Mouse (Mus musculus) ovary, postnatal 10 days (tissue): ENCODE measurements around the gene Plg.

Experiments used
- DNase-seq: peaks from one replicate; pipeline ENCODE4 v3.0.0; 2022; ENCODE audit warnings: low spot score

Gene Plg

DNA sequence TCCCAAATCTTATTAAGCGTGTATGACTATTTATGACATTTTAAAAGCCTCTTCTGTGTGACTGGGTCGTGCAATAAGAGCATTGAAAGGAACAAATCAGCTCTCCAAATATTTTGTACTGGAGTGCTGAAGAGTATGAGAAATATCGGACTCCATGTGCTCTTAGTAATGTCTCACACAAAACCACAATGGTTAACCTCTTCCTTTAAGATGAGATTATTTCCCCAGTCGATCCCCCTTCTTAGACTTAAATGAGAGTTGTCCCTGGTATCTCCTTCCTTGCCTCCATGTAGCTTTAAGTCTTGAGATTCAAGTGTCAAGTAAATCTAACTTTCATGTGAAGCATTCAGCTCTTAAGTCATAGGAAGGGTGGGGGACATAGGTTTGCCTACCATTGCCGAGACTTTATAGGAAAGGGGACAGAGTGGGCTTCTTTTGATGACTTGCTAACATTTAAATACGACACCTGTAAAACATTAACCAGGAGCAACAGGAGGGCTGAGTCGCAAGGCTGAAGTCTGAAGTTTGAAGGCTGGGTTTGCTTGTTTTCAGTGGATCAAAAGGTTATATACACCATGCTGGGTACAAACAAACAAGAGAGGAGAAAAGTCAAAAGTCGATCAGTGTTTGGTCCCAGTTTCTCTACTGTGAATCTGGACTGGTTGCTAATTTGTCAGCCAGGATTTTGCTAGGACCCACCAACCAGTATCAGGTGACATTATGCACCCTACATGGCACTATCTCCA lies 6.8 kb downstream of the Plg start:
- no peak for DNase-seq

DNA sequence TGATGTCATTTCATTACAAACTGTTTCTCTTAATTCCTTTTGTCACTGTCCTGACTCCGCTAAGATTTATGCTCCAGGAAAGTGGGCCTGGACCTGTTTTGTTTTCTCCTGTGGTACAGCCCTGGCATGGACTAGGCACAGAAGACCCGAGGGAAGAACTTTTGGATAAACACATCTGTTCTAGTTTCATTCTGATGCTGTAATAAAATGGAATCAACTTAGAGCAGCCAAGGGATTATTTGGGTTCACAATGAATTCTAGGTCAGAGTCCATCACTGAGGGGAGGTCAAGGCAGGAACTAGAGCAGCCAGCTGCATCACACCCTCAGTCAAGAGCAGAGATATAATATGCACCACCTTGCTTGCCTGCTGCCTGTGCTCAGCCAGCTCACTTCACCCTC lies 9.4 kb downstream of the Plg start:
- no peak for DNase-seq

DNA sequence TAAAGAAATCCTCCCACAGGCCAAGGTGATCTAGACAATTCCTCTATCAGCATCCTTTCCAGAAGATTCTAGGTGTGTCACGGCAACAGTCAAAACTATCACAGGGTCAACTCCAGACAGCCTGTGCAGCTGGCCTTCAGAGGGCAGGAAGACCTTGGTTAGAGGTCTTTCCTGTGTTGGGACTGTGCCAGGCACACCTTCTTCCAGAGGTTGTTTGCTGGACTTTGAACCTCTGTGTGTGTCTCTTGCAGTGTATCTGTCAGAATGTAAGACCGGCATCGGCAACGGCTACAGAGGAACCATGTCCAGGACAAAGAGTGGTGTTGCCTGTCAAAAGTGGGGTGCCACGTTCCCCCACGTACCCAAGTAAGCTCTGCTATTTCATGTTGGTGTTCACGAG lies 9.8 kb downstream of the Plg start:
- no peak for DNase-seq

GRCm38 (mm10) chr17:12396163-12396677 lies 17.8 kb downstream of the Plg start:
- DNase-seq, result no peak

- no peak for DNase-seq
Observed at GRCm38 (mm10) chr17:12403420-12403819, 25.0 kb downstream of the Plg start.

DNA sequence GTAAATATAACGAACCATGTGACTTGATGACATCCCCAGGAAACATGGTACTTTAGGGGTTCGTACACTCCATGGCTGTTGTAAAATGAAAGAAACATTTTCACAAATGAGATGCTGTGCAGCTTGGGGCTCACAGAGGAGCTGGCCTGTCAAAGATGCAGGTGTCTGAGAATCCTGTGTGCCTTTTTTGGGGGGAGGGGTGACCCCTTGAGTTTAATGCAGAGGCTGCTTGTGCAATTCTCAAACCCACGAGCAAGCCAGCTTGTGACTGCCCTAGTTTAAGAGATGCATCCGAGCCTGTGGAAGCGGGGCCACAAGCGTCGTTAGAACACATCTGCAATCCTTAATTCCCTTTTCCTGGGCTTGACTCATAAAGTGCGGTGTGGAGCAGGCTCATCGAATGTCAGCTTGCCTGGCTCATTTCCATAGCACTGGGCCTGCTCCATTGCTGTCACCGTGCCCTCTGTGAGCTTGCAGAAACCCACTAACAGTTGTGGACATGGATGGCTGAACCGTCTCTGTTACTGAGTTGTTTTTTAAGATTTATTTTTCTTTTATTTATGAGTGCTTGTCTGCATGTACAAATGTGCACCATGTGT lies 31.0 kb downstream of the Plg start:
- DNase-seq, result no peak

GRCm38 (mm10) chr17:12412181-12412890 lies 33.9 kb downstream of the Plg start:
- DNase-seq, result no peak

- no peak for DNase-seq
Observed at GRCm38 (mm10) chr17:12412891-12413237, 34.5 kb downstream of the Plg start.

DNA sequence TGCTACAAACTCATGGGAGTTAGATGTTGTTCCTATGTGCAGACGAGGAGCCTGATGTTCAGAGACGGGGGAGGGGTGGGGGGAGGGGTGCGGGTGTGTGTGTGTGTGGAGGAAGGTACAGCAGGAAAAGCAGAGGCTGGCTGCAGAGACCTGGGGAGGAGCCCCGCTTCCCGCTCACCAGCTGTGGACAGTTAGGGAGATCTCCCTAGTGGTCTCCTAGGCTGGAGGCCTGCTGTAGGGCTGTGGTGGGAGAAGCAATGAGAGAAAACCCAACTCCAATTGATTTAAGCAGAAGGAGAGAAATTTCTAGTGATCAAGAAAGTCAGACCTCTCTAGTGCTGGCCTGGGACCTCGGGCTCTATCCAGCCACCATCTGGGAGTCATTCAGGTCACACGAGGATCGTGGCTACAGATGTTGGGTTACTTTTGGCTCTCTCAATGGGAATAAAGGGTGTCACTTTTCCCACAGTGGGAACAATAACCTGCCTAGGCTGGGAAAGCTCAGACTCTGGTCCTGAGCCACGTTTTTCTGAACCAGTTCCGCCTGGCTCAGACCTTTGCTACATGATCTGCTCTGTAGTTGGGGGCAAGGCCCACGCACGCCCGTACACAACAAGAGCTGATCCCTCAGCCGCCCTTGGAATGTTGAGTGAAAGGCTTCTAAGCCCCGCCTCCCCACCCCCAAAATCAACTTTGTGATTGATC lies 36.8 kb downstream of the Plg start:
- no peak for DNase-seq

- no peak for DNase-seq
Observed at GRCm38 (mm10) chr17:12415741-12416140, 37.3 kb downstream of the Plg start.

DNA sequence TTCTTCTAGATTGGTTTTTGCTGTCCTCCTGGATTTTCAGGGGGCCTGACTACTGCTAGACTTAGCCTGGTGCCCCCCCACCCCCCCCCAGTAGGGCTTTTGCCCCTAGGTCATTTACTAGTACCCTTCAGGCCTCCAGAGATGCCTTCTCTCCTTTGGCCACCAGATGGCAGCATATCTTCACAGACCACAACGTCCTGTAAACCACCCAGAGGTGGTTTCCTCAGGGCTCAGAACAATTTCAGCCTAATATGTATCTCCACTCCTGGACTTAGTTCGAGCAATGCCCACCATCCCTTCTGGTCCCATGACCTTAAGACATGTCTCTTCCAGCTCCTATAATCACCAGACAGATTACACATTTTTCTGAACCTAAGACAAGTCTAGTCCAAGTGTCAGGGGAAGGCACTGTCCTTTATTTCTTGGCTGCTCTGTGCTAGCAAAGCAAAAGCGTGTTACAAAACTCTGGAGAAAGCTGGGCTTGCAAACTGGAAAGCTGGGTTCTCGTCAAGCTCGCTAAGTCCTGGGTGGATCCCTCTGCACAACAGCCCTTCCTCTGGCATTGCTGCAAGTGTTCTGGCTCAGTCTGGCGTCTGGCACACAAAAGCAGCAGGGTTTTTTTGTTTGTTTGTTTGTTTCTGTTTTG lies 38.0 kb downstream of the Plg start:
- peak; percentile 78 for DNase-seq

DNA sequence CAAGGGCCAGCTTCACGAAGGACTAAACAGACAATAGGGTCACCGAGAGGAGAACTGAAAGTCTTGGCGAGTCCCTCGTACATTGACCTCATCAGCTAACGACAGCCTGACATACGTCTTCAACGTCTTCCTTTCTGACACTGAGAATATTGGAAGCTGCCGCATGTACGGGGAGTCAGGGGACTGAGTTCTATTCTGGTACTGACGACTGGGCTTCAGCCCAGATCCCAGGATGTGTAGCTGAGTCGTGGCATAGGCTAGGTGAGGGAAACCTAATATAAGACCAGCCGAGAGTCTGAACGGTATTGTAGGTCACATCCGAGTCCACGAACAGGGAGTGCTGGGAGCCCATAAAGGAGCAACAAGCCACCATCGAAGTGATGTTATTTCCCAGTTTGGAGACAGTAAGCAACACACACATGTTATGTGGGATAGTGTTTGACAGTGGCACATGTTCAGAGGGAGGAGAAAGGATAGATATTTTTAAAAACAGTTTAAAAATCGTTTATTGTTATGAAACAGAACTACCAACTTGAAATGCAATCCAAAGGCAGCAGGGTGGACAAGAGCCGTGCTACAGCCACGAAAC lies 41.2 kb downstream of the Plg start:
- no peak for DNase-seq

DNA sequence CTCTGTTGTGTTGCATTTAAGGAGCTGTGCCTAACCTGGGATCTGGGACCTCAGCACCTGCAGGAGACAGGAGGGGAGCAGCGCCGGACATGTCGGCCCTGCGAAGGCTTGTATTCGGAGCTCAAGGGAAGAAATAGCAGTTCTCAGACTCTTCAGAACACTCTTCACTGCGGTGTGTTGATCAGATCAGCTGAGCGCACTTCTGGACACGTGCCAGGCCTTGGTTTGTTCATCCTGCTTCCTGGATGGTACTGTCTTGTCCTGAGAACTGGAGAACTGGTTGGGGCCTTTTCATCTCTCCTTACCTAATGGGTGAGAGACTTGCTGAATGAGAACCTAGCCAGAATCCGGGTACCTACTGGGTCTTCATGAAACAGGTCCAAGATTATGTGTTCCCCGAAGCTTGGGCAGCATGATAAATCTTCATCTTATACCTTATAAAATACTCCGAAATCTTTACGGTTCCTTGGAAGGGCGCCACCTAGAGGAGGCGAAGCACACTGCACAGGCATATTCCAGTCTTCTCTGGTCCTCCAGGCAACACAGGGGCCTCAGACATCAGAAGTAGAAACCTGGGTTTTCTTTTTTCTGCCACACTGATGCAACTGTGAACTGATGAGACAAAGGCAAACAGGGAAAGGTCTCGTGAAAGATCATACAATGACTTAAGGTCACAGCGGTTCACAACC lies 42.6 kb downstream of the Plg start:
- no peak for DNase-seq

- DNase-seq, result no peak
Observed at GRCm38 (mm10) chr17:12422143-12422542, 43.7 kb downstream of the Plg start.

DNA sequence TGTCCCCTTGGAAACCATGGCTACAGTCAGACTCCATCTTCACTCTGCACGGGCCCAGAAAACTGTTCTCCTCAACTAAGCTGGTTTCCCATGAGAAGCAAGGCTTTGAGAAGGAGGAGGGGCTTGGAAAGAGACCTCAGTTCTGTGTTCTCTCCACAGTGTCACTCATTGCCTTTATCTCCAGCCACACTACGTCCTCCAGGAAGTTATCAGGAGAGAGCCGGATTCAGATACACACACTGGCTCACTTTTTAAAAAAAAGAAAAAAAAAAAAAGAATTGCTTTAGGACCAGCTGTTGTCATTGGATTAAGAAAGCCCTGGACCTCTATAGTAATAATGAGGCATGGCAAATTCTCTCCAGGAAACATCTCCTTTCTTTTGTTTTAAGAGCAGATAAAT lies 48.7 kb downstream of the Plg start:
- no peak for DNase-seq

DNA sequence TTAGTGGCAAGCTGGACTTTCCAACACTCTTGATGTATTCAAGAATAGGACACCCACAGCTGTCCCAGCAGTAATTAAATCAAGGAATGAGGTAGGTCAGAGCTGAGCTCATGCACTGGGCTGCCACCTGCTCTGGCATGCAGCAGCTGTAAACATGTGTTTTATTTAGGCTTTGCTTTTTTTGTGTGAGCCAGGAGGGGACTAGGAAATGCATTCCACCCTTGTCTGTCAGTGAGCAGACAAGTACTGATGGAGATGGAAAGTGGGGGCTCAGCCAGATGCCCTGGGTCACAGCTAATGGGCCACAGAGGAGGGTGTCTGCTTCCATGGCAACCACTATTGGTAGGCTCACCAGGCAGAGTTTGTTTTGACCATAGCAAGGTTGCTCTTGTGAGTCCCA lies 50.0 kb downstream of the Plg start:
- DNase-seq, result no peak

DNA sequence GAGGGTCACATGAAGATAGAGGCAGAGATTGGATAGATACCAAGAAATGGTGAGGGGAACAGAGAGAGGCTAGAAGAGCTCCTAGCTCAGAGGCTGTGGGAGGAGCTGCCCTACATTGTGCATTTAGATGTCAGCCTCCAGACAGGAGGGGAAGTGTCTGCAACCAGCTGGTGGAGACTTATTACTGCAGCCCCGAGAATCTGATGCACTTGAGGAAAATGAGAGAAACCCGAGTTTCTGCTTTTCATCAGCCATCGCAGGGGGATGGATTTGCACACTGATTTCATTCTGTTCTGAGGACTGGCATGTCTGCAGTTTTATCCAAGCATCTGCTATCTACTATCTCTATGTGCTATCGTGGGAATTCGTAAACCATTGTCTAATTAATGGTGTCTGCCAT lies 53.3 kb downstream of the Plg start:
- no peak for DNase-seq

DNA sequence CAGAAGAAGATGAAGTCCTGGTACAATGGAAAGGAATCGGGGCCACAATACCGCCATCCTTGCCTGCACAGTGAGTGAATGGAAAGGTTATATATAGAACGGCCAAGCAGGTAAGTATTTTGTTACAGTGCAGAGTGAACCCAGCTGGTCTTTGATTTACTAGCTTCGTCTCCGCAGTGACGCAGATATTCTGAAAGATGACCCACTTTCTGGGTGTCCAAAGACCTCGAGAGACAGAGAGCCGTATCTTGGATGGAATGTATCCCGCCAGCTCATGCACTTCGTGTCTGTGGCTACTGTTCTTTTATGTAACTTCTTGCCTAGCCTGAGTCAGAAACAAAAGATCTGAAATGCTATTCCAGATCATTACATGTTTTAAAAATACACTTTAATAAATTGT lies 59.4 kb downstream of the Plg start:
- DNase-seq, result no peak

DNA sequence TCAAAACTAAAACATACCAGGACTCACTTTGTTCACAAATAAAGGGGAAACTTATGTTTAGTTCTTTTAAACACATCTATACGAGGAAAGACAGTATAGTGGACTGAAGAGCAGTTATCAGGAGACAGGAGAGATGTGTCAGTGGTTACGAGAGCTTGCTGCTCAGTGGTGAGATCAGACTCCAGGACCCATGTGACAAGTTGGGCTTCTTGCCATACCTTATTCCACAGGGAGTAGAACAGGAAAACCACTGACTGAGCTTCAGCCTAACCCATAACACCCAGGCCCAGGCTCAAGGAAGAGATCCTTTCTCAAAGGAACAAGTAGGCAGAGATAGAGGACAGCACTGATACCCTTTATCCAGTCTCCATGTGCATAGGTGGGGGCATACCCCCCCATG lies 66.2 kb downstream of the Plg start:
- DNase-seq, result no peak

GRCm38 (mm10) chr17:12451234-12451633 lies 72.8 kb downstream of the Plg start:
- no peak for DNase-seq

DNA sequence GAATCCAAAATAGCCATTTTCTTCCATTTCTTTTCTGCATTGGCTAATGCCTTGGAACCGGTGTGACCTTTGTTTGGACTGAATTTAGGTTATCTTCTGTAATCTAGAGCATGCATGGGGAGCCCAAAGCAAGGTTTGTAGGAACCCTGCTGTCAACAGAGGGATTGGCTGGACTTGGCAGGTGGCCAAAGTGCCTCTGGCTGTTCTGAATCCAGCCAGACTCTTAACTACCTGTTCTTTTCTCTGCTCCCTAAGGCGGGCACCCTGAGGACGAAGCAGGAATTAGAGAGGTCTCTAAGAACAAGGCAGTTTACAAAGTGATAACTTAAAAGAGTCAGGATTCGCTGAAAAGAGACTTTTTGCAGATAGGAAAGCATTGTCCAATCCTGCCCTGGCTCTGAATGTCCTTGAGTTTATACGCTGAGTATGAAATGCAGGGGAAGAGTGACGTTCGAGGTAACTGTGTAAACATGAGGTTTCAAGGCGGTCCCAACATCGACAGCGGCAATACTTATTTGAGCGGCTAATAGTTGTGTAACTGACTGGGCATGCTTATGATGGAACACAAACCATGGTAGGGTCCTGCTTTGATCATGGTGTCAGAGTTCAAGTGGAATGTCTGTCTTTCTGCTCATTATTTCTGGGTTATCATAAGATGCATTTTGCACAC lies 74.6 kb downstream of the Plg start:
- no peak for DNase-seq
